Mouse (Mus musculus): ENCODE measurements around the gene Nipbl.

DNA sequence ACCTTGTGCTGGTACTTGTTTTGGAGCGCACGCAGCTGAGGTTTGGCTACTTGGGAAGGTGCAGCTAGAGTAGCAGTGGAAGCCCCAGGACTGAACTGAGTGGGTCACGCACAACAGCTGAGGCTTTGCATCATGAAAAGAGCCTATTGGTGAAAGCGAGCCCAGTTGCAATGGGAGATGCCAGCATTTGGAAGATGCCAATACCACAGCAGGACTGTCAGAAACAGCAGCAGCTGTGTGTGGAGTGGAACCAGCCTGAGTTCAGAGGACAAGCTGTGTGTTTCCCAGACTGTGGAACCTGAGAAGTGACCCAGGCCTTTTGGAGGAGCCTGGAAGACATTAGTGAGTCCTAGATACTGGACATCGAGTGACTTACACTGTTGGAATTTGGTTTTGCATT is 122.8 kb downstream of the Nipbl start:
- TF ChIP-seq POLR2A (IDR thresholded peaks at IDR 0.05; ENCODE audit: low read depth, low read length) = no peak
- TF ChIP-seq CTCF (IDR thresholded peaks at IDR 0.05; ENCODE audit: borderline replicate concordance, insufficient read depth, low read length) = no peak

Measured in embryonic fibroblast, embryonic 13.5 days (primary cell).